Mouse (Mus musculus): ENCODE measurements at regions not wholly inside any gene's neighbourhood (a gene's known extent, or its start where the extent isn't known, plus 50 kb on each side); places are given as distances from the start of the nearest gene placed in this dataset.
"Not testable (repeated sequence)": the region's sequence is repeated elsewhere in the genome, so short reads cannot be mapped to it uniquely, and the experiment has no call there.

DNA sequence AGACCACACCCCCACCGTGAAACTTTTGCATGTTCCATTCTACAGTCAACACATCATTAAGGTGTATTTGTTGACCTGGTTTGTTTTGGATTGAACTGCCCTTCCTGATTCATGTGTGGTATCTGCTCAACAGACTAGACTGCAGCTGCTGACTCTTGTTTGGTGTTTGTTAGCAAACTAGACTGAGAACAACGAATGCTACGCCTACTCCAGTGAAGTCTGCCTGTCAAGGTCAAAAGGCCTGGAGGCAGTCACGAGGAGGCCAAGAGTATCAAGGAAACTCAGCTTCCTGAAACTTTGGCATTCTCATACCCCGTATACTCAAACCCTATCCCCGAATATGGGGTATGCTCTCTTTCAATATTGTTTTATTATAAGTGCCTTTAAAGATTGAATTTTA lies 194.2 kb upstream of the Spin1 start:
- DNase-seq (ENCODE audit: low read depth, low spot score); H3K27me3 ChIP-seq (ENCODE audit: control insufficient read depth, insufficient read depth, low read length, poor library complexity, severe bottlenecking); H3K36me3 ChIP-seq (ENCODE audit: control insufficient read depth, insufficient read depth, low read length, poor library complexity, severe bottlenecking): not testable (repeated sequence)

GRCm38 (mm10) chr13:50906910-50907309 lies 193.8 kb upstream of the Spin1 start:
- Histone ChIP-seq H3K36me3 (ENCODE audit: control insufficient read depth, insufficient read depth, low read length, poor library complexity, severe bottlenecking) (no peaks in the 10 kb centered on the region), H3K27me3 (ENCODE audit: control insufficient read depth, insufficient read depth, low read length, poor library complexity, severe bottlenecking) (no peaks in the 10 kb centered on the region)
- no peak for DNase-seq (ENCODE audit: low read depth, low spot score)

- H3K36me3 ChIP-seq (ENCODE audit: control insufficient read depth, insufficient read depth, low read length, poor library complexity, severe bottlenecking); DNase-seq (ENCODE audit: low read depth, low spot score); H3K27me3 ChIP-seq (ENCODE audit: control insufficient read depth, insufficient read depth, low read length, poor library complexity, severe bottlenecking): not testable (repeated sequence)
These were observed 187.9 kb upstream of the Spin1 start for GRCm38 (mm10) chr13:50912776-50913175.

DNA sequence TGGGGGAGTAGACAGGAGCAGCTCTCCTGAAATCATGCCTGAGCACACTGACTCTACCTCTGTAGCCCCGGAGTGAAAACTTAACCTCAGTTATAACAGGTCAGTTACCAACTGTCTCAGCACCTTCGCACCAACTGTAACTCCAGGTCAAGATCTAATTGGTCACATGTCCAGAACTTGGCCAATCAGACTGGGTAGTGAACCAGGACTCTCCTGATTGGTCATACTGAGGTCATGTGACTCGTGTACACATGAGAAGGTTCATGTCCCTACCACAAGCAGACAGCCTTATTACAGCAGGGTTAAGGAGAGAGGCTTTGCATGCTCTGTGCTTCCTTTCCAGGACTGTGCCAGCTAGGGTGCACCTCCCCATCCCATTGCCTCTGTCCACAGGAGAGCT lies 166.7 kb upstream of the Spin1 start:
- H3K36me3 ChIP-seq (ENCODE audit: control insufficient read depth, insufficient read depth, low read length, poor library complexity, severe bottlenecking); H3K27me3 ChIP-seq (ENCODE audit: control insufficient read depth, insufficient read depth, low read length, poor library complexity, severe bottlenecking); DNase-seq (ENCODE audit: low read depth, low spot score): not testable (repeated sequence)

DNA sequence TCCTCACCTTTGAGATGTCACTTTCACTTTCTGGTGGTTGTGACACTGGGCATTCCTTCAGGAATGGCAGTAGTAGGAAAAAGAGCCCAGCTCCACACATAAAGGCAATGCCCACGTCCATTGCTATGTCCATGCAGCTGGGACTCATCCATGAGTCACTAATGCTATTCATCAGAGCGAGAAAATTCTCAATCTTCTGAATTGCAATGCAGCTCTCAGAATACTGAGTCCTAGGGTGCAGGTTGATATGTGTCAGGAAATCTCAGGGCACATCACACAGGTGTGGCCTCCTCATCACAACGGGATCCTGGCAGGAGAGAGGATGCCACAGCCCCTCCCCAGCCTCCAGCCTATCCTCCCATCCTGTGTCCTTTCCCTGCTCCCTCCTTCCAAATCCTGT lies 158.1 kb upstream of the Spin1 start:
- DNase-seq (ENCODE audit: low read depth, low spot score) = no peak
- H3K36me3 ChIP-seq (ENCODE audit: control insufficient read depth, insufficient read depth, low read length, poor library complexity, severe bottlenecking) = no peaks in the 10 kb centered on the region
- no peaks in the 10 kb centered on the region for H3K27me3 ChIP-seq (ENCODE audit: control insufficient read depth, insufficient read depth, low read length, poor library complexity, severe bottlenecking)

GRCm38 (mm10) chr13:50949545-50950226 lies 151.0 kb upstream of the Spin1 start:
- peak; percentile 88 for DNase-seq (ENCODE audit: low read depth, low spot score)
- Histone ChIP-seq H3K36me3 (ENCODE audit: control insufficient read depth, insufficient read depth, low read length, poor library complexity, severe bottlenecking) (no peaks in the 10 kb centered on the region), H3K27me3 (ENCODE audit: control insufficient read depth, insufficient read depth, low read length, poor library complexity, severe bottlenecking) (no peaks in the 10 kb centered on the region)

DNA sequence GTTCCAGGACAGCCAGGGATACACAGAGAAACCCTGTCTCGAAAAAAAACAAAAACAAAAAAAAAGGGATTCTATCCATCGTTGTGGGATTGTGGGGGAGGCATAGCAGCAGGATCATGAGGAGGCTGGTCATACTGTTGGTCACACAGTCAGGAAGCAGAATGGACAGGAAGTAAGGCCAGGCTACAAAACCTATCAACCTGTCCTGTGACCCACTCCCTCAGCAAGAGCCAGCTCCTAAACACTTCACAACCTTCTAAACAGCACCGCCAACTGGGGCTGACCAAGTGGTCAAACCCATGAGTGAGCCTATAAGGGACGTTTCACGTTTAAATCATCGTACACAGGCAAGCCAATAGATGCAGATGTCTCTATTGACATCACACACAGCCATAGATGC lies 146.0 kb upstream of the Spin1 start:
- H3K36me3 ChIP-seq (ENCODE audit: control insufficient read depth, insufficient read depth, low read length, poor library complexity, severe bottlenecking) = no peaks in the 10 kb centered on the region
- H3K27me3 ChIP-seq (ENCODE audit: control insufficient read depth, insufficient read depth, low read length, poor library complexity, severe bottlenecking) = no peaks in the 10 kb centered on the region
- no peak for DNase-seq (ENCODE audit: low read depth, low spot score)

GRCm38 (mm10) chr13:50958051-50958883 lies 142.4 kb upstream of the Spin1 start:
- DNase-seq (ENCODE audit: low read depth, low spot score) = peak; percentile 3
- Histone ChIP-seq H3K27me3 (ENCODE audit: control insufficient read depth, insufficient read depth, low read length, poor library complexity, severe bottlenecking) (no peaks in the 10 kb centered on the region), H3K36me3 (ENCODE audit: control insufficient read depth, insufficient read depth, low read length, poor library complexity, severe bottlenecking) (no peaks in the 10 kb centered on the region)

- H3K27me3 ChIP-seq (ENCODE audit: control insufficient read depth, insufficient read depth, low read length, poor library complexity, severe bottlenecking) = no peaks in the 10 kb centered on the region
- H3K36me3 ChIP-seq (ENCODE audit: control insufficient read depth, insufficient read depth, low read length, poor library complexity, severe bottlenecking) = no peaks in the 10 kb centered on the region
- DNase-seq (ENCODE audit: low read depth, low spot score) = no peak
These were observed 139.8 kb upstream of the Spin1 start for GRCm38 (mm10) chr13:50960909-50961308.

DNA sequence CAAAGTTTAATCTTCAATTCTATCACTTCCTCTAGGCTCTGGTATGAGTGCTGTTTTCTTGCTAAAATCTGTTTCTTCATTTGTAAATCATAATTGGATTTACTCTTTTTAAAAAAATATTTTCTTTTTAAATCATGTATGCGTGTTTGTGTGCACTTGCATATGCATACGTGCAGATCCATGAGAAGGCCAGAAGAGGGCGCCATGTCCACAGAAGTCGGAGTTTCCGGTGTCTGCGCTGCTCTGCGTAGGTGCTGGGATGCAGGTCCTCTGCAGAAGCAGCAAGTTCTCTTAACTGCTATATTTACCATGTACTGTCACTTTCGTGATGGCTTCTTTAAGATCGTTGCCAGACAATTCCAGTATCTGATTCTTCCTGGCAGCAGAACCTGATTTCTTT lies 136.6 kb upstream of the Spin1 start:
- DNase-seq (ENCODE audit: low read depth, low spot score) = peak; percentile 47
- Histone ChIP-seq H3K36me3 (ENCODE audit: control insufficient read depth, insufficient read depth, low read length, poor library complexity, severe bottlenecking) (no peaks in the 10 kb centered on the region), H3K27me3 (ENCODE audit: control insufficient read depth, insufficient read depth, low read length, poor library complexity, severe bottlenecking) (no peaks in the 10 kb centered on the region)

DNA sequence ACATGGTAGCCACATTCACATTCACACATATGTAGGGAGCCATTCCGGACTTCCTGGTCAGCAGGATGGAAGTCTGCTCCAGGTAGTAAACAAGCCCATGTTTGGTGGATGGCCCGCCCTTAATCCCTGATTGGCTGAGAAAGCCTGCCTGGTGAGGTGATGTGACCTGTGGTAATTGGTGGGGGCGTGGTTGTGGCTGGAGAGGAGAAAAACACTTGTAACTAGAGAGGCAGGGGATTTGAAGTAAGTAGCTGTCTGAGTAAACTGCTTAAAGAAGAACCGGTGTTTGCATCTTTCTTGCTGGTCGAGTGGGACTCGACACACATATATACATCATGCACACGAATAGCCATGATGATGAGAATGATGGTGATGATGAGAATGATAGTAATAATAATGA lies 135.6 kb upstream of the Spin1 start:
- not testable (repeated sequence) for H3K36me3 ChIP-seq (ENCODE audit: control insufficient read depth, insufficient read depth, low read length, poor library complexity, severe bottlenecking); H3K27me3 ChIP-seq (ENCODE audit: control insufficient read depth, insufficient read depth, low read length, poor library complexity, severe bottlenecking); DNase-seq (ENCODE audit: low read depth, low spot score)

DNA sequence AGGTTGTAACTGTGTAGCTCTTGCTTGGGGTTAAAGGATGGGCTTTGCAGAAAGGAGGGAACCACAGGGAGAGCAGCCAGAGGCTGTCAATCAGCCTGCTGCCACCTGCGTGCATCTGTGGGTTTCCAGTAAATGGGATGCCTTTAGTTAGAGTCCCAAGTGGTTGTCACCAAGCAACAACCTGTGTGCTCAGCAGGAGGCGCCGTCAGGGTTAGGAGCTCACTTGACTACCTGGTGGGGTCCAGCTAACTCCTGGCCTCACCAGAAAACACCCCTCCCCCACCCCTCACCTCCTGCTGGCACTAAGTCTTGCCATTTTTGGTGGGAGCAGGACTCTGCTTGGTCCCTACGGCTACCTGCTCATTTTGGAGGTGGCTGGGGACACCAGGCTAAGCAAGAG lies 135.0 kb upstream of the Spin1 start:
- H3K36me3 ChIP-seq (ENCODE audit: control insufficient read depth, insufficient read depth, low read length, poor library complexity, severe bottlenecking) = no peaks in the 10 kb centered on the region
- H3K27me3 ChIP-seq (ENCODE audit: control insufficient read depth, insufficient read depth, low read length, poor library complexity, severe bottlenecking) = no peaks in the 10 kb centered on the region
- no peak for DNase-seq (ENCODE audit: low read depth, low spot score)

GRCm38 (mm10) chr13:50966826-50967225 lies 133.9 kb upstream of the Spin1 start:
- Histone ChIP-seq H3K36me3 (ENCODE audit: control insufficient read depth, insufficient read depth, low read length, poor library complexity, severe bottlenecking) (no peaks in the 10 kb centered on the region), H3K27me3 (ENCODE audit: control insufficient read depth, insufficient read depth, low read length, poor library complexity, severe bottlenecking) (no peaks in the 10 kb centered on the region)
- no peak for DNase-seq (ENCODE audit: low read depth, low spot score)

DNA sequence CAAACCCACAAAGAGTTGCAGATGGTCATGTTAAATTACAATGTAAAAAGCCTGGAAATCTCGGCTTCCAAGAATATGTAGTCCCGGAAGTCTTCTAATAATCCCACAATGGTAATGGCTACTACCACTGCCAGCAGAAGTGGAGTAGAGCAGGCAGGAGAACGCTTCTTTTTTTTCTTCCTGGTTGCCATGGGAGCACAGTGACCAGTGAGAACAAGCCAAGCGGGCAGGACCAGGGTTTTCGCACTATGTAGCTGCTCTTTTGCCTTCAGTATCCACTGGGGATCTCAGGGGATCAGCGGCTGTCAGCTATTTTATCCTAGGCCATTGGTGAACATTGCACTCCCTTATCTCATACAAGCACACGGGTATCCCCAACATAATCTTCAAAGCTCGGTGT lies 127.3 kb upstream of the Spin1 start:
- DNase-seq (ENCODE audit: low read depth, low spot score) = no peak

DNA sequence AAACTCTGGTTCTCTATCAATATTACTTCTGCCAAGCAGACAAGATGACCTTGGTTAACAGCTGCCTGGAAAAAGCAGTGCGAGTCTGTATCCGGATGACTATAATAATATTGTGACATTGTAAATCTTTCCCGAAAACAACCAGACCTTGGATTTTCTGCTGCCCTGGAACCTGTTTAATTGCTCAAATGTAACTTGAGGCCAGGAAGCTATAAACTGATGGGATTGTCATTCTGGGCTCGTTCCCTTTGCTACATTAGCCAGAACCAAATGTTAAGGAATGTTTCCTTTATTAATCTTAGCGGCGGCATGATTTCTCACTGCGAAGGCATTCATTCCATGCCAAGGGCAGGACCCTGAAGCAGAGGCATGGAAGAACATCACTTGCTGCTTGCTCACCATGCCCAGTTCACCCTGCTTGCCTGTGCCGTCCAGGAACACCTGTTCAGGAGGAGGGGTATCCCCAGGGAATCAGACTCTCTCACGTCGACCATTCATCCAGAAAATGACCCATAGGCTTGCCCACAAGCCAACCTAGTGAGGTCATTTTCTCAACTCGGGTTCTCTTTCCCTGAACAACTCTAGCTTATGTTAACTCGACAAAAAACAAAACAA lies 125.3 kb upstream of the Spin1 start:
- DNase-seq (ENCODE audit: low read depth, low spot score) = no peak
- H3K36me3 ChIP-seq (ENCODE audit: control insufficient read depth, insufficient read depth, low read length, poor library complexity, severe bottlenecking) = no peaks in the 10 kb centered on the region
- no peaks in the 10 kb centered on the region for H3K27me3 ChIP-seq (ENCODE audit: control insufficient read depth, insufficient read depth, low read length, poor library complexity, severe bottlenecking)

More for the DNA sequence above, 127.3 kb upstream of the Spin1 start:
- no peaks in the 10 kb centered on the region for H3K36me3 ChIP-seq (ENCODE audit: control insufficient read depth, insufficient read depth, low read length, poor library complexity, severe bottlenecking)
- H3K27me3 ChIP-seq (ENCODE audit: control insufficient read depth, insufficient read depth, low read length, poor library complexity, severe bottlenecking) = no peaks in the 10 kb centered on the region
